ENCODE assay signal across 8 mouse cellular contexts in the genomic region with DNA sequence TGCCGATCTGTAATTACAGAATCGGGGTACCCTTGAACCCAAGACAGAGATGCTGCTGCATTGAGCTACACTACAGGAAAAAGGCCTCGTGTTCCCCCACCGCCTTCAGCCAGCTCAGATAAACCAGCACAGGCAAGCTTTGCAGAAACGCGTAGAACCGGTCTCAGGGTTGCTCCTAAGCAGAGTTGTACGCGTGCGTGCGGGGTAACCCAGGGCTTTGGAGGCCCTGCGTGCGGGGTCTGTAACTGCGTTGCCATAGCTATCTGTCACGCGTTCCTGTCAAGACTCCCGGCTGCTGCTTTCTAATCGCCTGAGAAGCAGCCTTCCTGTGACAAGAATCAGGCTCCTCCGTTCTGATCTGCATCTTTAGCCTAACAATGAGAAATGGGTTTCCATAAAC.
DNase-seq lines count a peak whose midpoint lies in the region; ATAC-seq and TF ChIP-seq lines count a peak whose summit lies in the region.

No protein-coding gene starts in this region.

- H3K4me3 ChIP-seq in kidney, embryonic 16.5 days (ENCODE audit: low read length), result peak overlapping the region; percentile 27
- no peak overlapping the region for H3K4me3 ChIP-seq in kidney, adult 2 months (ENCODE audit: insufficient read depth, low read depth, low read length)
- peak overlapping the region; percentile 33 for H3K4me3 ChIP-seq in liver, embryonic 12.5 days

- no peaks in the 10 kb centered on the region for H3K9me3 ChIP-seq in kidney, embryonic 16.5 days (ENCODE audit: low read length)
- no peaks in the 10 kb centered on the region for H3K9me3 ChIP-seq in liver, embryonic 12.5 days (replicated peaks)

- peaks cover 27% of the 10 kb centered on the region for H3K4me1 ChIP-seq in kidney, embryonic 16.5 days (ENCODE audit: insufficient read depth, low read length)
- H3K4me1 ChIP-seq in kidney, adult 2 months (ENCODE audit: control insufficient read depth, insufficient read depth, low read length), result no peaks in the 10 kb centered on the region; the same call in 1 of the 2 replicates
- peaks cover 18% of the 10 kb centered on the region for H3K4me1 ChIP-seq in liver, embryonic 12.5 days

- H3K27ac ChIP-seq in kidney, embryonic 16.5 days (ENCODE audit: low read length), result 0 out of 2 replicates have a peak overlapping the region, but pooled peaks have one; percentile 32
- H3K27ac ChIP-seq in kidney, adult 2 months (ENCODE audit: insufficient read depth, low read depth, low read length), result no peak overlapping the region
- H3K27ac ChIP-seq in liver, embryonic 12.5 days, result no peak overlapping the region

- H3K4me2 ChIP-seq in kidney, embryonic 16.5 days (replicated peaks; ENCODE audit: low read depth, low read length), result peak overlapping the region; percentile 50
- H3K4me2 ChIP-seq in liver, embryonic 12.5 days, result peak overlapping the region; percentile 64

- H3K9ac ChIP-seq in kidney, embryonic 16.5 days (replicated peaks; ENCODE audit: low read length), result peak overlapping the region; percentile 49
- peak overlapping the region; percentile 27; the same call in 1 of the 2 replicates for H3K9ac ChIP-seq in liver, embryonic 12.5 days

- TF ChIP-seq POLR2A in kidney, adult 2 months (IDR thresholded peaks at IDR 0.05; ENCODE audit: low read depth, low read length), result no peak

- peak; percentile 55 for ATAC-seq in kidney, embryonic 16.5 days (ENCODE audit: low FRiP score, low TSS enrichment)
- peak; percentile 13 to 28; a peak in 2 of 4 replicates for ATAC-seq in hematopoietic stem cell, adult 5-6 weeks (replicated peaks in 1 of 2; ENCODE audit: insufficient read depth in 1 of 2, low FRiP score in 2 of 2, low TSS enrichment in 1 of 2, low read depth in 1 of 2, poor library complexity in 2 of 2, severe bottlenecking in 2 of 2)
- no peak for ATAC-seq in liver, embryonic 12.5 days

- H3K27me3 ChIP-seq in kidney, embryonic 16.5 days (ENCODE audit: insufficient read depth, low read length), result no peaks in the 10 kb centered on the region
- no peaks in the 10 kb centered on the region for H3K27me3 ChIP-seq in kidney, adult 2 months (replicated peaks; ENCODE audit: control insufficient read depth, insufficient read depth, low read length)
- H3K27me3 ChIP-seq in liver, embryonic 12.5 days (replicated peaks), result peaks cover 34% of the 10 kb centered on the region

- no peak for TF ChIP-seq CTCF in kidney, adult 2 months (conservative IDR thresholded peaks at IDR 0.05; ENCODE audit: insufficient read depth, insufficient read length, low read depth, low read length)

- no peak for DNase-seq in kidney, adult 2 months
- DNase-seq in embryo, embryonic 10.5 days (ENCODE audit: low spot score), result peak; percentile 68
- peak; percentile 22 for DNase-seq in right cerebral cortex, postnatal 14 days
- no peak for DNase-seq in ovary, adult 18-20 months (ENCODE audit: low spot score)
- DNase-seq in urinary bladder, postnatal 25 days (ENCODE audit: low spot score), result no peak

- 6% methylated on average over 19 of the region's 19 CpGs for WGBS in kidney, embryonic 16.5 days
- 19% methylated on average over 19 of the region's 19 CpGs for WGBS in kidney, adult 2 months
- WGBS in liver, embryonic 12.5 days (ENCODE audit: insufficient replicate concordance), result 4% methylated on average over 19 of the region's 19 CpGs

- no peaks in the 10 kb centered on the region for H3K36me3 ChIP-seq in kidney, embryonic 16.5 days (ENCODE audit: insufficient read depth, low read length)
- no peaks in the 10 kb centered on the region; the same call in 1 of the 2 replicates for H3K36me3 ChIP-seq in kidney, adult 2 months (ENCODE audit: control insufficient read depth, insufficient read depth, low read length)
- H3K36me3 ChIP-seq in liver, embryonic 12.5 days, result no peaks in the 10 kb centered on the region

Comparison
In these comparisons a context has a peak if more than half of its experiments do, and no peak if none do; other contexts are left out.
1. DNase-seq: peak in embryo, embryonic 10.5 days (single experiment) and right cerebral cortex, postnatal 14 days (single experiment); none in kidney, adult 2 months (single experiment), ovary, adult 18-20 months (single experiment) and urinary bladder, postnatal 25 days (single experiment).